Mouse (Mus musculus) megakaryocyte, embryonic 14.5 days (primary cell): ENCODE data around the gene Cilp2. TPM values are rescaled to one million over a fixed set of nuclear protein-coding genes. Genes with fewer than 3 reads are reported as not detected.
A peak's percentile ranks its signal among the peaks of the same experiment; 100 is the strongest.

Experiments used
- H3K27me3 ChIP-seq: replicated peaks from 2 replicates; pipeline ENCODE3; 2012; ENCODE audit warnings: inconsistent platforms
- H3K36me3 ChIP-seq: replicated peaks from 2 replicates; pipeline ENCODE3; 2012; ENCODE audit warnings: low read length, inconsistent platforms, mixed read lengths
- H3K4me1 ChIP-seq: 2 replicates; pipeline ENCODE4 v1.6.1; 2012; ENCODE audit warnings: inconsistent platforms
- H3K4me3 ChIP-seq: replicated peaks from 2 replicates; pipeline ENCODE3; 2012; ENCODE audit warnings: moderate library complexity, mild to moderate bottlenecking, inconsistent platforms
- H3K9me3 ChIP-seq: 2 replicates; pipeline ENCODE4 v1.6.1; 2012; ENCODE audit warnings: inconsistent platforms
- FLI1 ChIP-seq: IDR thresholded peaks from 2 replicates; pipeline ENCODE4 v1.6.1; 2012; ENCODE audit warnings: low read length, inconsistent platforms, mixed read lengths
- GATA1 ChIP-seq: IDR thresholded peaks from 3 replicates; pipeline ENCODE4 v1.6.1; 2012; ENCODE audit warnings: mixed read lengths, low read length, inconsistent platforms, borderline replicate concordance
- polyA plus RNA-seq: library from polyadenylated mRNA; stranded (reverse); fragments of >175 nt; gene quantifications from 2 replicates; pipeline ENCODE4 v1.2.3, GENCODE M21; 2012; ENCODE audit warnings: low replicate concordance; ENCODE audit not compliant: insufficient read depth

Gene Cilp2
- polyA plus RNA-seq, 1 experiment = 0.20 TPM

DNA sequence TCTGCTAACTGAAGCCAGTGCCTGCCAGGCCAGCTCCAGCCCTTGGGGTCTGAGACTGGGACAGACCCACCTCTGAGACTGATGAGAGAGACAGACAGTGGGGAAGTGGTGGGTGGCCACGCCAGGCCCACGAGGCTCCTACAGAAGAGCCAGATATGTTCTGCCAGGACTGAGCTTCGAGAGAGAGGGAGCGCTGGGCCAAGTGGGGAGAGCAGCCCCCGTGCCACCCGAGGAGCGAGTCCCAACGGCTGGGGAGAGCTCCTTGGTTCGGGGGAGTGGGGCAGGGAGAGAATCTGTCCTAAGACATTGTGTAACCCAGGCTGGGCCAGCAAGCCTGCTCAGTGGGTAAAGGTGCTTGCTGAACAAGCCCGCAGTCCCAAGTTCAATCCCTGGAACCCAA, 10.5 kb downstream of the Cilp2 start:
- H3K9me3 ChIP-seq = peaks cover 25% of the 10 kb centered on the region
- peaks cover 8% of the 10 kb centered on the region for H3K36me3 ChIP-seq
- H3K27me3 ChIP-seq = peaks cover 73% of the 10 kb centered on the region
- H3K4me3 ChIP-seq = no peak overlapping the region
- no peak for TF ChIP-seq FLI1
- no peak for TF ChIP-seq GATA1
- H3K4me1 ChIP-seq = peaks cover 29% of the 10 kb centered on the region

- peaks cover 2% of the 10 kb centered on the region for H3K36me3 ChIP-seq
- H3K4me3 ChIP-seq = no peak overlapping the region
- peaks cover 73% of the 10 kb centered on the region for H3K27me3 ChIP-seq
- peaks cover 21% of the 10 kb centered on the region for H3K4me1 ChIP-seq
- peaks cover 16% of the 10 kb centered on the region for H3K9me3 ChIP-seq
- TF ChIP-seq GATA1 (no peak), FLI1 (no peak)
Observed at GRCm38 (mm10) chr8:69876097-69876496, 11.4 kb downstream of the Cilp2 start.

GRCm38 (mm10) chr8:69874654-69875053, 12.8 kb downstream of the Cilp2 start:
- Histone ChIP-seq H3K36me3 (no peaks in the 10 kb centered on the region), H3K4me3 (peak overlapping the region; percentile 23), H3K9me3 (peaks cover 2% of the 10 kb centered on the region; the same call in 1 of the 2 replicates), H3K4me1 (peaks cover 18% of the 10 kb centered on the region), H3K27me3 (peaks cover 71% of the 10 kb centered on the region)
- TF ChIP-seq FLI1 (no peak), GATA1 (no peak)

DNA sequence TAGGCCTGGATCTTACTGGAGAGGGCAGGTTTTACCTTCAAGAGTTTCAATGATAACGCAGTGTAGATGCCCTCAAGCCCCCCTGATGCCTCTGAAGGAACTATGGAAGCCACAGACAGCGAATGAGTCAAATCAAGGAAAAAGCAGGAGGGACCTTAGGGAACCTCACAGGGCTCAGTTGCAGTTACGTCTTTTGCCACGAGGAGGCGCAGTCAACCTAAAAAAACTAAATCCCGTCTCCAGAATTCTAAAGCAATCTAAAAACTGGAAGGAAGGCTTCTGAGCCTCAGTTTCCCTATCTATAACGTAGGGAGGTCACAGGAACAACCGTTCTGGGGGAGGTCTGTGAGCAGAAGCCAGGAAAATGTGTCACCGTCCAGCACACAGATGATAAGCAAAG, 13.3 kb downstream of the Cilp2 start:
- H3K27me3 ChIP-seq = peaks cover 69% of the 10 kb centered on the region
- H3K4me1 ChIP-seq = peaks cover 18% of the 10 kb centered on the region
- no peaks in the 10 kb centered on the region for H3K9me3 ChIP-seq

GRCm38 (mm10) chr8:69870907-69871306, 16.6 kb downstream of the Cilp2 start:
- no peaks in the 10 kb centered on the region for H3K9me3 ChIP-seq
- peaks cover 55% of the 10 kb centered on the region for H3K27me3 ChIP-seq
- H3K36me3 ChIP-seq = no peaks in the 10 kb centered on the region
- no peak for TF ChIP-seq GATA1
- no peak for TF ChIP-seq FLI1
- H3K4me1 ChIP-seq = peaks cover 16% of the 10 kb centered on the region
- H3K4me3 ChIP-seq = no peak overlapping the region

More for the DNA sequence above, 13.3 kb downstream of the Cilp2 start:
- Histone ChIP-seq H3K4me3 (peak overlapping the region; percentile 57), H3K36me3 (no peaks in the 10 kb centered on the region)
- TF ChIP-seq GATA1 = no peak

- Histone ChIP-seq H3K4me1 (peaks cover 15% of the 10 kb centered on the region), H3K9me3 (no peaks in the 10 kb centered on the region), H3K4me3 (no peak overlapping the region), H3K36me3 (no peaks in the 10 kb centered on the region), H3K27me3 (peaks cover 54% of the 10 kb centered on the region)
- no peak for TF ChIP-seq GATA1
- TF ChIP-seq FLI1 = no peak
Observed at GRCm38 (mm10) chr8:69870003-69870765, 17.3 kb downstream of the Cilp2 start.

GRCm38 (mm10) chr8:69867696-69868326, 19.7 kb downstream of the Cilp2 start:
- no peaks in the 10 kb centered on the region for H3K36me3 ChIP-seq
- peaks cover 59% of the 10 kb centered on the region for H3K27me3 ChIP-seq
- no peaks in the 10 kb centered on the region for H3K9me3 ChIP-seq
- peaks cover 13% of the 10 kb centered on the region; the same call in 1 of the 2 replicates for H3K4me1 ChIP-seq
- no peak for TF ChIP-seq GATA1
- no peak for TF ChIP-seq FLI1
- no peak overlapping the region for H3K4me3 ChIP-seq

- Histone ChIP-seq H3K4me3 (no peak overlapping the region), H3K9me3 (no peaks in the 10 kb centered on the region), H3K27me3 (peaks cover 36% of the 10 kb centered on the region)
Observed at GRCm38 (mm10) chr8:69864180-69864579, 23.3 kb downstream of the Cilp2 start.

GRCm38 (mm10) chr8:69863387-69864020, 24.0 kb downstream of the Cilp2 start:
- H3K36me3 ChIP-seq = no peaks in the 10 kb centered on the region
- H3K4me3 ChIP-seq = no peak overlapping the region
- TF ChIP-seq FLI1 (no peak), GATA1 (no peak)
- no peaks in the 10 kb centered on the region for H3K9me3 ChIP-seq
- H3K27me3 ChIP-seq = peaks cover 40% of the 10 kb centered on the region
- peaks cover 15% of the 10 kb centered on the region for H3K4me1 ChIP-seq

More at GRCm38 (mm10) chr8:69864180-69864579, 23.3 kb downstream of the Cilp2 start:
- H3K4me1 ChIP-seq = peaks cover 9% of the 10 kb centered on the region; the same call in 1 of the 2 replicates
- no peak for TF ChIP-seq GATA1
- no peak for TF ChIP-seq FLI1
- H3K36me3 ChIP-seq = no peaks in the 10 kb centered on the region

DNA sequence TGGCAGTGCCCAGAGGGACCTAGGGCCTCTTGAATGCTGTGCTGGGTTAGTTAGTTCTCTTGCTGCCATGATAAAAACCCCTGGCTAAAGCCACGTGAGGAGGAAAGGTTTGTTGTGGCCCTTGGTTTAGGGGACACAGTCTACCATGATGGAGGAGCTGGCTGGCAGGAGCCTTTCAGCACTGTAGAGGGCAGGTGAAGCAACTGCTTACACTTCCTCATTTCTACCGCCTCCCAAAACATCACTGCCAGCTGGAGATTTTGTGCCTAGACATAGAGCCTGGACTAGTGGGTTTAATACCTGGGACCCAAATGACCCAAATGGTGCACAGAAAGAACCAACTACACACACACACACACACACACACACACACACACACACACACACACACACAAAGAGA, 26.2 kb downstream of the Cilp2 start:
- TF ChIP-seq GATA1 (no peak), FLI1 (no peak)
- peaks cover 19% of the 10 kb centered on the region for H3K4me1 ChIP-seq

More for the DNA sequence above, 26.2 kb downstream of the Cilp2 start:
- no peaks in the 10 kb centered on the region for H3K9me3 ChIP-seq
- peaks cover 31% of the 10 kb centered on the region for H3K27me3 ChIP-seq
- no peak overlapping the region for H3K4me3 ChIP-seq
- H3K36me3 ChIP-seq = no peaks in the 10 kb centered on the region
